Mouse (Mus musculus): ENCODE measurements around the gene Gm2022. TPM values are rescaled to one million over a fixed set of nuclear protein-coding genes. Genes with fewer than 3 reads are reported as not detected.

Gene Gm2022
- not detected in 4 replicates for total RNA-seq (2023; ENCODE audit: inconsistent age)

DNA sequence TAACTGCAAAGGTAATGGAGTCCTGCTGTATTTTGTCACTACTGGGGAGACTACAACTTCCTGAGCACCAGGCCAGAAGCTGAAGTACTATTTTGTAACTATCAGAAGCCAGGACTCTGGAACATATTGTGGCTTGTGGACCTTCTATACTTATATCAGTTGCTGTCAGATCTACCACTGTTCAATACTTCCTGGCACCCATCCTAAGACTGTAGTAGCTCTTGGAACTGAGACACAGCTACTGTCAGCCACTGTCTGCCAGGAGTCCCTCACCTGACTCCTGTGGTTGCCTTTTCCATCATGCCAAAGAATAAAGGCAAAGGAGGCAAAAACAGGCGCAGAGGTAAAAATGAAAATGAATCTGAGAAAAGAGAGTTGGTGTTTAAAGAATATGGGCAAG is at the start of gene Gm2022:
Gene Gm2022 (plus strand): TSS at position 301 of the 400 bp plus-strand sequence.

DNA sequence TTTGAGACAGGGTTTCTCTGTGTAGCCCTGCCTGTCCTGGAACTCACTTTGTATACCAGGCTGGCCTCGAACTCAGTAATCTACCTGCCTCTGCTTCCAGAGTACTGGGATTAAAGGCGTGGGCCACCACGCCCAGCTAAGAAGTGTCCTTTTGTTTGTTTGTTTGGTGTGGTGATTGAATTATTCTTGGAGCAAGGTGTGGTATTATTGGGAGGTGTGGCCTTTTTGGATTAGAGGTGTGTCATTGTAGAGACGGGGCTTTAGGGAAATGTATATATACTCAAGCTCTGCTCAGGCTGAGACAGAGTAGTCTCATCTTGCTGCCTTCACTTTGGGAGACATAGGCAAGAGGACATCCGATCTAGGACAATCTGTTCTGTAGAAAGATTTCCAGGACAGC is 21.4 kb upstream of the Gm2022 start, which contains the start of gene Gm2016:
Gene Gm2016 (plus strand): TSS at position 301 of the 400 bp plus-strand sequence.

GRCm38 (mm10) chr12:87919721-87920120 is 24.6 kb downstream of the Gm2022 start, which contains the start of gene Gm2035:
Gene Gm2035, minus strand, starts transcription at chr12:87919857.

Other genes with a start within 250 kb of the Gm2022 start
- not detected in 4 replicates for gene Gm21319, start 119.6 kb upstream of the Gm2022 start, total RNA-seq (2023; ENCODE audit: inconsistent age)
- gene Gm21936, start 99.9 kb upstream of the Gm2022 start, total RNA-seq (2023; ENCODE audit: inconsistent age), result not detected in 4 replicates
- gene BB287469, start 78.8 kb upstream of the Gm2022 start, total RNA-seq (2023; ENCODE audit: inconsistent age), result not detected in 4 replicates
- gene Gm2001, start 53.0 kb upstream of the Gm2022 start, total RNA-seq (2023; ENCODE audit: inconsistent age), result not detected in 4 replicates
- gene Gm2016, start 21.3 kb upstream of the Gm2022 start, total RNA-seq (2023; ENCODE audit: inconsistent age), result not detected in 4 replicates
- not detected in 4 replicates for gene Gm2035, start 24.5 kb downstream of the Gm2022 start, total RNA-seq (2023; ENCODE audit: inconsistent age)
- not detected in 4 replicates for gene Gm2042, start 58.7 kb downstream of the Gm2022 start, total RNA-seq (2023; ENCODE audit: inconsistent age)
- gene Gm2075, start 116.5 kb downstream of the Gm2022 start, total RNA-seq (2023; ENCODE audit: inconsistent age), result not detected in 4 replicates
- not detected in 4 replicates for gene Gm6803, start 123.4 kb downstream of the Gm2022 start, total RNA-seq (2023; ENCODE audit: inconsistent age)
- not detected in 4 replicates for gene Gm2056, start 131.6 kb downstream of the Gm2022 start, total RNA-seq (2023; ENCODE audit: inconsistent age)
- gene Gm16368, start 188.3 kb downstream of the Gm2022 start, total RNA-seq (2023; ENCODE audit: inconsistent age), result not detected in 4 replicates